Mouse (Mus musculus): ENCODE data around the gene Sectm1b. TPM values are rescaled to one million over a fixed set of nuclear protein-coding genes. Genes with fewer than 3 reads are reported as not detected.

Gene Sectm1b
- polyA plus RNA-seq, 1 experiment from 2014 or later: not detected

DNA sequence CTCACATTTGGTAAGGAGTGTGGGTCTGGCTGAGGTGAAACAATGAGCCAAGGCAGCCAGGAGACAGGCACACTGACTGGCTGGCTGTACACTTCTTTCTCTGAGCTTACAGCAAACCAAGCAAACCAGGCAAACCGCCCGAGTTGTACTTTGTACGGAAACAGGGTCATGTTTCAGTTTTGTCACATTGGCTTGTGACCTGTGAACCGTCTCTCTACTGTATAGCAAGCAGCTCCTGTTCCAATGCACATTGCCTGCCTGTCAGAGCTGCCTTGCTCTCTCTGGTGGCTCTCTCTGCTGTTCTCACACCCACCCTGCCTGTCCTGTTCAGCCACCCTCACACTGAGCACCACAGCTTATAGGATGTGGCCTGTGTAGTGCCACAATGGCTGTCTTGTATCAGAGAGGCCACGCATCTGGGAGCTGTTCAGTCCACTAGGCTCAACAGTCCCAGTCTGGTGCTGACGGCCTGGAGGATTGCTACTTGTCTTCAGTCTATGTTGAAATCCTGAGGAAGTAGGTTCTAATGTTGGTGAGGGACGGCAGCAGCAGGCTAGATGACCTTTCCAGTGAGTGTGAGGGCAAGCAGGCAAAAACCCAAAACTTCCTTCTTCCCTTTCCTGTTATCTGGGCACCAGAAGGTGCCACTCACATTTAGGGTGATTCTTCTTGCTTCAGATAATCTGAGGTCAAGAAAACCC lies 6.7 kb downstream of the Sectm1b start:
- Histone ChIP-seq H3K4me2 (ENCODE audit: low read length) (no peak overlapping the region), H3K36me3 (ENCODE audit: control insufficient read depth, insufficient read depth, low read length) (no peaks in the 10 kb centered on the region), H3K9me3 (ENCODE audit: control insufficient read depth, low read length) (no peaks in the 10 kb centered on the region), H3K4me3 (ENCODE audit: control insufficient read depth in 1 of 2, insufficient read depth in 1 of 2, low read depth in 1 of 2, low read length in 2 of 2) (no peak overlapping the region), H3K27ac (replicated peaks in 1 of 2; ENCODE audit: control insufficient read depth in 1 of 2, insufficient read depth in 1 of 2, low read depth in 2 of 2, low read length in 2 of 2) (no peak overlapping the region), H3K27me3 (ENCODE audit: control insufficient read depth, insufficient read depth, low read length) (no peaks in the 10 kb centered on the region), H3K4me1 (ENCODE audit: control insufficient read depth in 2 of 2, insufficient read depth in 2 of 2, low read length in 2 of 2) (peaks cover 3 to 6% of the 10 kb centered on the region in 2 experiments), H3K9ac (ENCODE audit: low read length) (no peak overlapping the region)
- WGBS: 46% methylated on average over 7 of the region's 7 CpGs
- no peak for ATAC-seq (ENCODE audit: insufficient number of reproducible peaks, insufficient read depth, low FRiP score, low read depth)

DNA sequence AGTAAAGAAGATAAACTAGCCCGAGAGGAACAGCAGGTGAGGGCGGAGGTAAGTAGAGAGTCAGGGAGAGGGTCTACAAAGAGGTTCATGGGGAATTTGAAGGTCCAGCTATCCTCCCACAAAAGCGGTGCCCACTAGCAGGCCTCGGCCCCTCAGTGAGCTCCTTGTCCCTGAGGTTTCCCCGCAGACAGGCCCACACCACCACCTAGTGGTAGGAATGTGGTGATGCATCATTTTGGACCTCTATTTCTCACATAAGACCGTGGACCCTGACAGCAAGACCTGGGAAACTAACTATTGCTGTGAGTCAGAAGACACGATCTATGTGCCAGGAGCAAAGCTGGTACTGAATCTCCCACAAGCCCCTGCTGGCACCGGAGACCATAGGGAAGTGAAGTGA lies 9.8 kb downstream of the Sectm1b start:
- Histone ChIP-seq H3K9ac (ENCODE audit: low read length) (no peak overlapping the region), H3K27ac (replicated peaks in 1 of 2; ENCODE audit: control insufficient read depth in 1 of 2, insufficient read depth in 1 of 2, low read depth in 2 of 2, low read length in 2 of 2) (no peak overlapping the region), H3K4me1 (ENCODE audit: control insufficient read depth in 2 of 2, insufficient read depth in 2 of 2, low read length in 2 of 2) (no peaks in the 10 kb centered on the region; a peak in 1 of 4 replicates), H3K4me2 (ENCODE audit: low read length) (no peak overlapping the region), H3K27me3 (ENCODE audit: control insufficient read depth, insufficient read depth, low read length) (no peaks in the 10 kb centered on the region), H3K9me3 (ENCODE audit: control insufficient read depth, low read length) (no peaks in the 10 kb centered on the region), H3K36me3 (ENCODE audit: control insufficient read depth, insufficient read depth, low read length) (no peaks in the 10 kb centered on the region), H3K4me3 (ENCODE audit: control insufficient read depth in 1 of 2, insufficient read depth in 1 of 2, low read depth in 1 of 2, low read length in 2 of 2) (no peak overlapping the region)
- ATAC-seq (ENCODE audit: insufficient number of reproducible peaks, insufficient read depth, low FRiP score, low read depth): no peak
- 12% methylated on average over 8 of the region's 8 CpGs for WGBS

DNA sequence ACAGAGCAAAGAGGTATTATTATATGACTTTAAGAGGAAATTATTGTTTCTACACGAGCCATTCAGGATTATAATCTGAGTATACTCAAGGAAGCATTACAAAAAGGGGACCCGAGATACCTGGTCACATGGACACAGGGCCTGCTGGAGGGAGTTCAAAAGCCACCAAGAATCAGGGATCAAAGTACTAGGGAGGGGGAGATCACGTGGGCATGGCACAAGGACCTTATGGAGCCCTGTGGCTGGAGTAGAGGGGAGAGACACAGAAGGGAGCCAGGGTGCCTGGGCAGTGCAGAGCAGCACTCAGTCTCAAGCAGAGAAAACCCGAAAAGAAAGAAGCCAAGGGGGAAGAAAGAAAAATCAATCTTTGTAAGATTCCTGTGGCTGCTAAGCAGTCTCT lies 11.0 kb downstream of the Sectm1b start:
- H3K27ac ChIP-seq (replicated peaks in 1 of 2; ENCODE audit: control insufficient read depth in 1 of 2, insufficient read depth in 1 of 2, low read depth in 2 of 2, low read length in 2 of 2): no peak overlapping the region

DNA sequence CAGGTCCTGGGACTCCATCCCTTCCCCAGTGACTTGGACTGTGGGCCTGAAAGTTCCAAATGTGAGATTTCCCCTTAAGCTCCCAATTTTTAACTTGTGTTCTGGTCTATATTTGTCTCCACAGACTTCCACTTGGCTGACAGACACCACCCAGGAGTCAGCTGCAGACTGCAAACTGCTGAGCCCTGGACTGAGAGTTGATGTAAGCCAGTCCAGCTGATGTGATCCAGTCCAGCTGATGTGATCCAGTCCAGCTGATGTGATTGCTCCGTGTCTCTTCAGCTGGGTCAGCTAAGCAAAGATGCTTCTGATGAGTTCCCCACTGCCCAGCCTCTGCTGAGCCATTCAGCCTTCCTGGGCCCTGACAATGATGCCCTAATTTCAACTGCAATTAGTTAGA lies 11.6 kb downstream of the Sectm1b start:
- Histone ChIP-seq H3K9me3 (ENCODE audit: control insufficient read depth, low read length) (no peaks in the 10 kb centered on the region), H3K4me3 (ENCODE audit: control insufficient read depth in 1 of 2, insufficient read depth in 1 of 2, low read depth in 1 of 2, low read length in 2 of 2) (no peak overlapping the region), H3K27me3 (ENCODE audit: control insufficient read depth, insufficient read depth, low read length) (0 out of 2 replicates have a peak, but pooled peaks cover 3% of the 10 kb centered on the region), H3K36me3 (ENCODE audit: control insufficient read depth, insufficient read depth, low read length) (no peaks in the 10 kb centered on the region), H3K4me1 (ENCODE audit: control insufficient read depth in 2 of 2, insufficient read depth in 2 of 2, low read length in 2 of 2) (no peaks in the 10 kb centered on the region; a peak in 1 of 4 replicates), H3K27ac (replicated peaks in 1 of 2; ENCODE audit: control insufficient read depth in 1 of 2, insufficient read depth in 1 of 2, low read depth in 2 of 2, low read length in 2 of 2) (no peak overlapping the region), H3K9ac (ENCODE audit: low read length) (no peak overlapping the region), H3K4me2 (ENCODE audit: low read length) (no peak overlapping the region)
- 23% methylated on average over 1 of the region's 1 CpGs for WGBS
- no peak for ATAC-seq (ENCODE audit: insufficient number of reproducible peaks, insufficient read depth, low FRiP score, low read depth)

More for the DNA sequence above, 11.0 kb downstream of the Sectm1b start:
- Histone ChIP-seq H3K9me3 (ENCODE audit: control insufficient read depth, low read length) (no peaks in the 10 kb centered on the region), H3K9ac (ENCODE audit: low read length) (no peak overlapping the region), H3K4me3 (ENCODE audit: control insufficient read depth in 1 of 2, insufficient read depth in 1 of 2, low read depth in 1 of 2, low read length in 2 of 2) (no peak overlapping the region), H3K4me1 (ENCODE audit: control insufficient read depth in 2 of 2, insufficient read depth in 2 of 2, low read length in 2 of 2) (no peaks in the 10 kb centered on the region; a peak in 1 of 4 replicates), H3K4me2 (ENCODE audit: low read length) (no peak overlapping the region), H3K27me3 (ENCODE audit: control insufficient read depth, insufficient read depth, low read length) (0 out of 2 replicates have a peak, but pooled peaks cover under 1% of the 10 kb centered on the region), H3K36me3 (ENCODE audit: control insufficient read depth, insufficient read depth, low read length) (no peaks in the 10 kb centered on the region)
- 67% methylated on average over 4 of the region's 4 CpGs for WGBS
- no peak for ATAC-seq (ENCODE audit: insufficient number of reproducible peaks, insufficient read depth, low FRiP score, low read depth)

DNA sequence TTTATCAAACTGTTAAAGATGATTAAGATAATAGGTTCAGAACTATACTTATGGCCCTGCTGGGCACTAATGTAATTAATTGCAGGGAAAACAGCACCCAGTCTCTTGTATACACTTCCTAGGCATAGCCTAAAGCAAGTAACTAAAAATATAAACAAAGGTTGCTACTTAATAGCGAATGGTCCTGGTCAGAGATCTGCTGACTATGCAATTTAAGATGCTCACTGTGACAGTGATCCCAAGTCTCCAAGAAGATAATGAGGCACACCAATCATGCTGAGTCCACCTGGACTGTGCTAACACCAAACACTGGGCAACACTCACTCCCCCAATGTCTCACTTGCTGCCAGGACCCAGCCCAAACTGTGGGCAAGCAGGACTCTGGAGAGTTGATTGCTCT lies 13.5 kb downstream of the Sectm1b start:
- H3K27ac ChIP-seq (replicated peaks in 1 of 2; ENCODE audit: control insufficient read depth in 1 of 2, insufficient read depth in 1 of 2, low read depth in 2 of 2, low read length in 2 of 2): no peak overlapping the region
- no peaks in the 10 kb centered on the region for H3K36me3 ChIP-seq (ENCODE audit: control insufficient read depth, insufficient read depth, low read length)
- no peak overlapping the region for H3K4me3 ChIP-seq (ENCODE audit: control insufficient read depth in 1 of 2, insufficient read depth in 1 of 2, low read depth in 1 of 2, low read length in 2 of 2)
- 0 out of 2 replicates have a peak, but pooled peaks cover 3% of the 10 kb centered on the region for H3K27me3 ChIP-seq (ENCODE audit: control insufficient read depth, insufficient read depth, low read length)
- no peaks in the 10 kb centered on the region; a peak in 1 of 4 replicates for H3K4me1 ChIP-seq (ENCODE audit: control insufficient read depth in 2 of 2, insufficient read depth in 2 of 2, low read length in 2 of 2)
- H3K9me3 ChIP-seq (ENCODE audit: control insufficient read depth, low read length): no peaks in the 10 kb centered on the region
- H3K9ac ChIP-seq (ENCODE audit: low read length): no peak overlapping the region
- no peak for ATAC-seq (ENCODE audit: insufficient number of reproducible peaks, insufficient read depth, low FRiP score, low read depth)
- 70% methylated on average over 1 of the region's 1 CpGs for WGBS
- H3K4me2 ChIP-seq (ENCODE audit: low read length): no peak overlapping the region

DNA sequence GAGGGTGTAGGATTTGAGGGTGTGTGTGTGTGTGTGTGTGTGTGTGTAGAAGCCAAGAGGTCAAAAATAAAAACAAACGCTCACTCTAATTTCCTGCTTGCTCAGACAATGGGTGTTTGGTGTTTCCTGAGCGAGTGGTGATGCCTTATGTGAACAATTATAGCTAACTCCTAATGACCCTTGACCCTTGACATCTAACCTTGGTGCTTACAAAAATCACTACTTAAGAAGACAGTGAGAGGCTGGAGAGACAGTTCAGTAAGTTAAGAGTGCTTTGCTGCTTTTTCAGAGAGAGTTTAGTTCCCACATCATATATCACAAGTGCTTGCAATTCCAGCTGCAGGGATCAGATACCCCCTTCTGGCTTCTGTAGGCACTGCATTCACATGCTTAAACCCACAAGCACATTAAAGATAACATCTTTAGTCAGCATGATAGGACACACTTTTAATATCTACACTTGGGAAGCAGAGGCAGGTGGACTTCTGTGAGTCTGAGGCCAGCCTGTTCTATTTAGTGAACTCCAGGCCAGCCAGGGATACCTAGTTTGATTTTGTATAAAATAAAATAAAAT lies 15.5 kb downstream of the Sectm1b start:
- H3K4me2 ChIP-seq (ENCODE audit: low read length): no peak overlapping the region
- no peak overlapping the region for H3K9ac ChIP-seq (ENCODE audit: low read length)
- H3K4me1 ChIP-seq (ENCODE audit: control insufficient read depth in 2 of 2, insufficient read depth in 2 of 2, low read length in 2 of 2): no peaks in the 10 kb centered on the region; a peak in 1 of 4 replicates
- no peak for ATAC-seq (ENCODE audit: insufficient number of reproducible peaks, insufficient read depth, low FRiP score, low read depth)
- no peak overlapping the region for H3K27ac ChIP-seq (replicated peaks in 1 of 2; ENCODE audit: control insufficient read depth in 1 of 2, insufficient read depth in 1 of 2, low read depth in 2 of 2, low read length in 2 of 2)
- H3K4me3 ChIP-seq (ENCODE audit: control insufficient read depth in 1 of 2, insufficient read depth in 1 of 2, low read depth in 1 of 2, low read length in 2 of 2): no peak overlapping the region
- H3K27me3 ChIP-seq (ENCODE audit: control insufficient read depth, insufficient read depth, low read length): 0 out of 2 replicates have a peak, but pooled peaks cover 3% of the 10 kb centered on the region
- no peaks in the 10 kb centered on the region for H3K36me3 ChIP-seq (ENCODE audit: control insufficient read depth, insufficient read depth, low read length)
- WGBS: 57% methylated on average over 2 of the region's 2 CpGs
- H3K9me3 ChIP-seq (ENCODE audit: control insufficient read depth, low read length): no peaks in the 10 kb centered on the region

DNA sequence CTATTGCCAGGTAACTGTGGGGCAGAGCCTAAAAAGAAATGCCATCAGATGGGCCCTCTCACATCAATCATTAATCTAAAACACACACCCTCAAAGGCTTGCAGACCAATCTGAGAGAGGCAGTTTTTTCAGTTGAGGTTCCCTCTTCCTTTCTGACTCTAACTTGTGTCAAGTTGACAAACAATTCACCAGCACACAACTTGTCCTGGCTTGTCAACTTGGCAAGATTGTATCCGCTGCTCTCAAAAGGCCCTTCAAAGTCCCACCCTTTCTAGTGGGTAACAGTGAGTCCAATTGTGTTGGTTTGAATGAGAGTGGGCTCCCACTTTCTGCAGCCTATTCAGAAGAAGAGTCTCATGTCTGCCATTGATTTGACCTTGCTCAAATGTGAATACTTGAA lies 18.1 kb downstream of the Sectm1b start:
- 0 out of 2 replicates have a peak, but pooled peaks cover 3% of the 10 kb centered on the region for H3K27me3 ChIP-seq (ENCODE audit: control insufficient read depth, insufficient read depth, low read length)
- no peaks in the 10 kb centered on the region for H3K4me1 ChIP-seq (ENCODE audit: control insufficient read depth in 2 of 2, insufficient read depth in 2 of 2, low read length in 2 of 2)
- WGBS: 58% methylated on average over 1 of the region's 1 CpGs
- H3K36me3 ChIP-seq (ENCODE audit: control insufficient read depth, insufficient read depth, low read length): no peaks in the 10 kb centered on the region
- no peak overlapping the region for H3K9ac ChIP-seq (ENCODE audit: low read length)
- no peaks in the 10 kb centered on the region for H3K9me3 ChIP-seq (ENCODE audit: control insufficient read depth, low read length)
- H3K4me3 ChIP-seq (ENCODE audit: control insufficient read depth in 1 of 2, insufficient read depth in 1 of 2, low read depth in 1 of 2, low read length in 2 of 2): no peak overlapping the region
- H3K27ac ChIP-seq (replicated peaks in 1 of 2; ENCODE audit: control insufficient read depth in 1 of 2, insufficient read depth in 1 of 2, low read depth in 2 of 2, low read length in 2 of 2): no peak overlapping the region
- no peak for ATAC-seq (ENCODE audit: insufficient number of reproducible peaks, insufficient read depth, low FRiP score, low read depth)
- H3K4me2 ChIP-seq (ENCODE audit: low read length): no peak overlapping the region
